Mouse (Mus musculus) heart, adult 11 months (tissue): ENCODE measurements at regions not wholly inside any gene's neighbourhood (a gene's known extent, or its start where the extent isn't known, plus 50 kb on each side); places are given as distances from the start of the nearest gene placed in this dataset.
"Not testable (repeated sequence)": the region's sequence is repeated elsewhere in the genome, so short reads cannot be mapped to it uniquely, and the experiment has no call there.

Experiments used
- DNase-seq: peaks from one replicate; pipeline ENCODE4 v3.0.0; 2022

DNA sequence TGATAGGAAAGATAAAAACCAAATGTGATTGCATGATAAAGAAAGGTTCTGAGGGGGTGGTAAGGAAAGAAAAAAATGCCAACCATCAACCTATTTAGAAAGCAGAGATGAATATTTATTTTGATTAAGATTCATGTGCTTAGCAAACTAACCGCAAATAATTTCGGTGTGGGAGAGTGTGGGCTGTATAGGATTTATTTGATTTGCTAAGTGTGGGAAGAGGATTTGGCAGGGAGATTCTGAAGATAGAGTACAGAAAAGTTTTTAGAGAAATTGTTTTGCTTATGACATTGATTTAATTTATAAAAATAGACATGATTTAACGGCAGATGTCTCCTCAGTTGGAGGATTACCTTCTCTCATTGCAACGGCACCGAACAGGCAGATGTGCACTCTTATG lies 250.3 kb downstream of the Pros1 start:
- DNase-seq, result no peak

DNA sequence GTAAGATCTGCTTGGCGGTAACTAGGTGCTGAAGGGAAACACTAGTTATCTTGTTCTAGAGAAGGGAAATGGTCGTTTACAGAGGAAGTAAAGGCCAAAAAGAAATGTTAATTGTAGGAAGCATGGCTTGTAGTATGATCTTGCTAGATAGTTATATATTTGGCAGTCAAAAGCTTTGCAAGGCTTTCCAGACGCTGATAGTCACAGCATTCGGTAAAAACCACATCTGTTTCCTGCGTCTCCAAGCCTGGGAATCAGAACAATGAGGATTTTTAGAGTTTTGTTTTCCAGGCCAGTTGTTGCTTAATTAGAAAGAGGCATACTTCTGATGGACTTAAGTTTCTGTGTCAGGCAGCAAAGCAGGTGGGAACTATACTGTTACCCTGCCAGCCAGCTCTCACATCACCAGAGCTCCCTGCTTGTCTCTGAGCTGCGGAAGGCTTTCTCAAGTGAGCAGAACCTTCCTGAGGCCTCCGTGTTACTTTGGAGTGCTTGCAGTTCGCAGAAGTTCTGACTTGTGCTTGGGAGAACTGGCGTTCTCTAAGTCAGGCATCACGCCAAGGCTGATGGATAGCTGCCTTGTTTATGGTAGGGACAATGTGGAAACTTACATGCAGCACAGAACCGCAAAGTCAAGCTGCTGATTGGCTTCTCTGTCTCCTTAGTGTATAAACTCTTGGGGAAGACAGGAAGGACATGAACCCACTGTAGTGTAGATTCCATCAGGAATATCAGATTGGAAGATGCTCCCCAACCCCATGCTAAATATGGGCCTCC lies 251.0 kb downstream of the Pros1 start:
- DNase-seq, result peak; percentile 91

DNA sequence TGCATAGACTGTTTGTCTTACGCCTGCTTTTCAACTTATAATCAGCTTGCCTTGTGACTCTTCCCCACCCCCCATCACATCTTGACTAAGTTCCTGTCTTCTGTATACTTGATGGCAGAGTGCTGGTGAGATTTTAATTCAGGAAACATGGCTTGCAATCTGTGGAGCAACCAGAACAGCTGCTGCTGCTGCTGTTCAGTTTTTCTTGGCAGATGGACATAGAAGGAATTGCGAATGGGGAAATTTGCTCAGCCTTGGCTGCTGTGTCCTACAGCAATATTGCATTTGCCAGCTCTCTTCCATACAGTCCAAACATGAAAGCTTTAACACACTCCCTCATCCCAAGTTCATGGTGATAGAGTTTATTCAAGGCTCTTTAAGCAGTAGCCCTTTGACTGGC lies 262.3 kb downstream of the Pros1 start:
- DNase-seq, result peak; percentile 92

DNA sequence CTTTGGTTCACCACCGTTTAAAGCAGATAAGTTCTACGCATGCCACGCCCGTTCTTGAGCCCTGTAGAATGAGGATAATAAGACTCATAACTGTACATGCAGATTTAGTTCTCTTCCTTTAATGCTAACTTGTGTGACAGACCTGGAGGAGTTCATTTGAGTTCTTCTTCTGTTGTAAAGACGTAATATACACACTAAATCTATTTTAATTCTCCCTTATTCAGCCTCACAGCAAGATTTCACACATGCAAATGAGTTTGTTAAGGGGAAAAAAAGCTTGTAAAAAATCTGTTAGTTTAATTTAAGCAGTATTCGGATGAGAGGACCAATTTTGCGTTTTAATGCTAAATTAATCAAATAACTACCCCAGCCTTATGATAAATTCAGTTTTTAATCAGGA lies 264.6 kb downstream of the Pros1 start:
- no peak for DNase-seq

DNA sequence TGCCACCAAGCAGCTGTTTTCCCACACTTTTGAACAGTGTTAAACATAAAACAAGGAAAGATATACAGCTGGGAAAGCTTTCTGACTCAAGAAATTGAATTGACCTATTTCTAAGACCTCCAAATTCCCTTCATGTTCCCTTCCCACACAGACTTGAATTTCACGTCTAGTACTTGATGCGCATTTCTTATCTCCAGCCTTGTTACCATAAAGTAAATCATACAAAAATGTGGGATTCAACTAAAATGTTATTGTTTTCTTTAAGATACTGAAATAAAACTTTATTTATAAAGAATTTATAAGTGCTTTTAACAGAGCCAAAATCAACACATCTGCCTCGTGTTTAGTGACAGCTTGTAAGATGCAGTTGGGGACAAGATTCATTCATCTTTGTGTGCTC lies 289.7 kb downstream of the Pros1 start:
- DNase-seq, result no peak

DNA sequence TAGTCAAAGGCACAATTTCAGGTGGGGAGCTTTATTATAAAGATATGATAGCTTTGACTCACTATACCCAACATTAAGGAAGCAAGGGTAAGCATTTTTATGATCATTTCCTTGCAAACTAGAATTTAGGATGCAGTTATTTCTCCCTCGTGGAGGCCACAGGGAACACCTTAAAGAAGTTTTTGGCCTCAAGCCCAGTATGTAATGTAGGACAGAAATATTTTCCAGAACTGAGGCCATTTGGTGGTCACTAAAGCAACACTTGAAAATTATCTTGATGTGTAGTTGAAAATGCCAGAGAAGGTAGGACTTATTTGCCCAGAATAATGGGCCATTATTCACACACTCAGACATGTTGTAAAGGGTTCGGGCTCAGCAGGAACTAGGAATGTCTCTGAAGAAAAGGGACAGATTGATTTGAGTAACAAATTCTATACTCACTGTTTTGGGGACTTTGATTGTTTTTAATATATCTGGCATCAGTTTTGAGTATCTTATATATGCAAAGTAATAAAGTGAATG lies 301.3 kb downstream of the Pros1 start:
- DNase-seq, result no peak

DNA sequence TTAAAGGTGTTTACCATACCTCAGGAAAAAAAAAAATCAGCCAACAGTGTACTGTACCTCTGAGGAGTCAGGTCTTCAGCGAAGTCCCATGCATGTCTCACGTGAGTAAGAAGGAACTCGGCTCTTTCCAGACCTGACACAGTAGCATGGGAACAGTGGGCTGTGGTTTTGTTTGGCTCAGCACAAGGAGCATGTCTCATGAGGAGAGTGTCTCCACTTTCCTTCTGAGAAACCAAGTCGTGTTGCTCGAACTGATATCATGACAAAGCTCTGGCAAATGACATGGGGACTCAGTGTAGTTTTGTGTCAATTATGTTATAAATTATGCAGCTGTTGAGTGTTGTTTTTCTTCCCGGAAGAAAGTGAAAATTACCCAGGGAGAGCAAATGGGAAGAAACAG lies 316.0 kb downstream of the Pros1 start:
- peak; percentile 94 for DNase-seq

DNA sequence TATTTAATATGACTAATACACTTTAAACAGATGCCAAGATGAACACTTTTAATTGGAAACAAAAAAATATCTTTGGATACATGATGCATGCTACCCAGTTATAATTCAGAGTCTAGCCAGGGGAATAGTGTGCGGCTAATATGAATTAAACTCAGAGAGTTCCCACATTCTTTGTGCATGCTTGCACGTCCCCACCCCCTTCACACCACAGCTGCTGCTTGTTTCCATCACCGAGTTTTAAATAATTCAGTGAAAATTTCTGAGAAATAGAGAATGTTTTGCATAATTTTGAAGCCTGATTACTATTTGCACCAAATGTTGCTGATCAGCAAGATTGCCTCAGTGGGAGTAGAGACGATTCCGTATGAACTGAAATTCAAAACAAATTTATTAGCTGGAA lies 325.1 kb downstream of the Pros1 start:
- DNase-seq, result no peak

DNA sequence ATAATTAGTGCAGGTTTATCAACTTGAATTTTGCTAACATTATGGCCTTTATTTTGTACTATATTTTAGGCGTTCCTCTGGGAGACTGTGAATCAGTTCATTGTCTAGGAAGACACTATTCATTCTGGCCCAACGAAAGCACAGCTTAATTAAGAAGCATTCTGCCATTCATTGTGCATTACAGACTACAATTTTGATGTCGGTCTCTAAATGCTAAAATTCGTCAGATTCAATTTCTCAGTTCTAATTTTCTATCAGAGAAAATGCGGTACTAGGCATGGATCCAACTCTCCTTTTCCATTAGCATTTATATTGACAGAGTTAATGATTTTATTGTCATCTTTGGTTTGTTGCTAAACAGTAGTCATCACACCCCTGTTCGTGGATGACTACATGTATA lies 337.1 kb downstream of the Pros1 start:
- DNase-seq, result no peak

DNA sequence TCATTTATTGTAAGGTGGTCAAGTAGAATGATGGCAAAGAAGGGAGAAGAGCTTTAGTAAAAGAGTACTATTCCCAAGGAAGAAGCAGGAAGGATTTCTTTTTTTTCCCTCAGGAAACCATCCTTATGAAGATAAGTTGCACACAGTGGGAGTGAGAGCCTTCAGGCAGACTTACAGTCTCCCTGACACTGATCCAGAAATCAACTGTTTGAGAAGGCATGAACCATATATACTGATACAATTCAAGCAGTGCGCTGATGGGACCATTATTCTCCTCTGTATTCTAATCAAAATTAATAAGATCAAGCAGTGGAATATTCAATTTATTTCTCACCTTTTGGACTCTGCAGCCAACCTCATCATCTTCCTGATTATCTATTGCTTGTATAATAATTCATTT lies 337.5 kb downstream of the Pros1 start:
- DNase-seq, result no peak

DNA sequence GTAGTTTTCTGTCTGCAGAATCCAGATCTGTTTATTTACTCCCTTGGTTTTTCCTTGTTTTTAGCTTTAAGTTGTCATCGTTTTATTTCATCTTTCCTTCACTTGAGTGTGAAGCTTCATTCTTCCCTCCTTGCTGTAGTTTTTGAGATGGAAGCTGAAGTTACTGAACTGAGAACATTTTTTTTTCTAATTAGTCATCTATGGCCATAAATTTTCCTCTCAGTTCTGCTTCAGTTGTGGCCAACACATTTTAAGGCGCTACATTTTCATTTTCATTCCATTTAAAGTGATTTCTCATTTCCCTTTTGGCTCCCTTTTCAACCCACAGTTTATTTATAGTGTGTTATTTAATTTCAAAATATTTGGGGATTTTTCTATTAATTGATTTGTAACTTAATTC lies 340.5 kb downstream of the Pros1 start:
- no peak for DNase-seq

DNA sequence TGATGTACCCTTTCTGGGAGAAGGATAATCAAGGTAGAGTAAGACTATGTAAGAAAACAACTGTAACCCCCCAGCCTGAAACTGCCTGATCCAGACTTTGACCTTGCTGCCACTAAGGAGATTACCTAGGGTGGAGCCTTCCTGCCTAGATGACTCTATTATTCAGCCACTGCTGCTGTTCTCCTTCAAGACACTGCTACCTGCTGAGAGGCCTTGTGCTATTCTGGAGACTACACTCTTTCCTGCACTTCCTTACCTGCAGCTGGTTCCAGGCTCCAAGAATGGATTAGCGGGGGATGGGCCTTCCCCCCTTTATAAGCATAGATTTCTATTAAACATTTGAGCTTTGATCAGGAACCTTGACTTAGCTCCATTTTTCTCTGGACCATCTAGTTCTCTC lies 359.4 kb downstream of the Pros1 start:
- DNase-seq, result not testable (repeated sequence)

DNA sequence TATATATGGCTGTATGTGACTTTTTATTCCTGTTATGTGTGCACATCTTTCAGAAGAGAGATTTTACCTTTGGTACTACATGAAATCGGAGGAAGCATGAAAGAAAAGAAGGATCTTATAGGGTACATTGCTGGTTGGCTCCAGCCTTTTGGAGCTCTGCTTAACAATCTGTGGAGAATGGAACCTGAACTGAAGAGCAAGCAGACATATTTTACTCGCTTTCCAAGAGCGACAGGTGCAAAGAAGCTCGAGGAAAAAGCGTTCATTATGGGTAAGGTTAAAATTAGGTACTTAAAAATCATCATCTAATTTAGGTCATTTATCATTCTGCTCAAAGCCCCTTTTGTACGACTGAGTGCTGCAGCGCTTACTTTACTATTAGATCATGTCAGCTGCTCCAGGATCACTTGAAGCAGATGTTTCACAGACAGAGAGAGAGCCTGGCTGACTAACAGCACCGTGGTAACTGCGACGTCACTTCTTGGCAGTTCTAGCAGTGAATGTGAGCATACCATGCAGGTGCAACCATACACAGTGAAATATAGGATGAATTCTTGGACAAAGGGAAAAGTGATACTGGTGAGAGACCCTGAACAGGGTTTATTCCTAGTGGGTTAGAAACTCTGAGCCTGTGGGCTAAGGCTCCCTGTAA lies 366.2 kb downstream of the Pros1 start:
- DNase-seq, result no peak

DNA sequence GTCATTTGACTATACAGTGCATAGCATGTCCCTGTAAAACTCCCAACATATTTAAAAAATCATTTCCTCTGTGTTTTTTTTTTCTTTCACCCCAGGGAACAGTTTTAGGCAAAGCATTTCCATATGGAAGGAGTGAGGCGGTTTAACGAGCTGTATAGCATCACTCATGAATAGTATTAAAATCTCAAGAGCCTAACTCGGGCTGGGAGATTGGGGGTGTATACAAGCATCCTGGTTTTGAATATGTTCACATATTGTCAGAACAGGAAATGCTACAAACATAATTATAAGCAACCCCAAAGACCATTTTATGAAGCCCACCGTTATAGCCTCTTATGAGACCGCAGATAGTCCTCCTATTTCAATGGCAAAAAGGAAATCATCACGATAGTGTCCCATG lies 370.5 kb downstream of the Pros1 start:
- DNase-seq, result no peak

DNA sequence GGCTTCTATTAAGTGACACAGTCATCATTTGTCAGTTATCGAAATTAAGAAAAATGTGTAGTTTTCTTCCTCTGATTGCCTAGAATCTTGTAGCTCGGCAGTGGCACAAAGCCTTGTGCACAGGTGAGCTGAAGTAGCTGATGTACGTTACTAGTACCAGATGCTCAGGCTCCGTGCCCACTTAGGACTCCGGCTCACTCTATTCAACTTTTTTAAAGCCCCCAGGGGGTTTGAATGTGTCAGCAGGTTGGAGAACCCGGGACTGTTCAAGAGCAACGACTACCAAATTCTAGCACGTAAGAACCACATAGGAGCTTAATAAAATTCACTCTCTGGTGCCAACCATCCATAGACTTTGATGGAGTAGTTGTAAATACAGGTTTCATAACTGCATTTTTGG lies 371.0 kb downstream of the Pros1 start:
- no peak for DNase-seq

DNA sequence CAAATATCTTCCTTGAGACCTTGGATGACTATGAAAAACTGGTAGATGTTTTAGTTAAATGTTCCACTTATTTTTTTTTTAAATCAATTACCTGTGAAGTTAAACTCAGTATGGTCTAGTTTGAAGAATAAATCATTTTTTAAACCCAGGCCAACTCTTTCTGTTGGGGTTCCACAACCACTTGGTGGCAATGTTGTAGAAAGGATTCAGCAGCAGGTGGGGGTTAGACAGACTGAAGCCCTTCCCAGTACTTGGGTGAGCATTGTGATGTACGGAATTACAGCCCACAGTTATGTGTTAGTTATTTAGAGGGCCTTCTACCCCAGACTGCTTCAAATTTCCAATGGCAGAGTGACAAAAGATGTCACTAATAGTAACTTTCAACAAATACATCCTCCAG lies 375.0 kb downstream of the Pros1 start:
- DNase-seq, result no peak

DNA sequence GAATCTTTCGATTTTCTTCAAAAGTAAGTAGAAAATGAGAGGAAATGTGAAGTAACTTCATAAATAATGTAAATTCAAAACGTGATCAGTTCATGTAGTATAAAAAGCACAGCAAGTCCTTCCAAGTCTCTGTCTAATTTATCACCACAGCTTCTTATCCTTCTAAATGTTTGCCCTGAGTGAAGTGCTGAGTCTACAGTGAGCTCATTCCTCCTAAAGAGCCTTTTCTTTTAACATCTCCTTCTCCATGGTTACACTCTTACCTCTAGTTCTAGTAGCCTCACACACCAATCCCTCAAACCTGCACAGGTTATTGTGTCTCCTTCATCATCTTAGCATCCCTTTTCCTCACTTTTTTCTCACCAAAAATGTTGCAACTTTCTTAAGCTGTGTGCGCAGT lies 375.5 kb downstream of the Pros1 start:
- DNase-seq, result no peak

DNA sequence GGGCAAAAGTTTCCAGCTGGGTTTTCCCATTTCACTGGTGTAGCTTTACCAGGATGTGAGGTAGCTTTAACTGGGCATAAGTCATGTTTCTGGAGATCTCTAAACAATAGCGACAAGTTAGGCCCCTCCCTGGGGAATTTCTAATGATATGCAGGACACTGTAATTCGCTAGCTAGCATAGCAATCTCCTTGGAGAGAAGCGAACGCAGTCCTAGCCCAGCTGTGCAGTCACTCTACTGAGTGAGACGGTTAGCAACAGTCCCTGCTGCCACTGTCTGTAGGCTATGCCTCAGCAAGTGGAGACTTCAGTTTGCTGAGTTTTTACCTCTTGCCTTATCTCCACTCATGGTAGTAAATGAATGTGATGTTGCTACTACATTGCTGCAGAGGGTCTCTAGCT lies 416.1 kb downstream of the Pros1 start:
- no peak for DNase-seq

DNA sequence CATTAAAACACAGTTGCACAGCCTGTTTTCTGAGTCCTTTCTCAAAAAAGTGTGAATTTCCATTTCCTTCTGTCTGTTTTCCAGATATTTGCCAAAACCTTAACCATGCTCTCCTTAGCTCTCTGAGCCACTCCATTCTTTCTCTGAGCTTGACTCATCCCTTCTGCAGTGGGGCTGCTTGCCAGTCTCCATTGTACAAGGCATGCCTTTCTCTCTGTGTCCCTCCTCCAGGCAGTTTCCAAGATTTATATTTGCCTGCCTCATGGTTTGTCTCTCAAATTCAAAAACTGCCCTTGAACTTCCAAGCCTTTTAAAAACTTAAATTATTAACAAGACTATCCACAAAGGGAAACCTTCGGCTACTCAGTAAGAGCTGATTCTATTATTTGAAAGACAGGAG lies 423.4 kb downstream of the Pros1 start:
- DNase-seq, result no peak

DNA sequence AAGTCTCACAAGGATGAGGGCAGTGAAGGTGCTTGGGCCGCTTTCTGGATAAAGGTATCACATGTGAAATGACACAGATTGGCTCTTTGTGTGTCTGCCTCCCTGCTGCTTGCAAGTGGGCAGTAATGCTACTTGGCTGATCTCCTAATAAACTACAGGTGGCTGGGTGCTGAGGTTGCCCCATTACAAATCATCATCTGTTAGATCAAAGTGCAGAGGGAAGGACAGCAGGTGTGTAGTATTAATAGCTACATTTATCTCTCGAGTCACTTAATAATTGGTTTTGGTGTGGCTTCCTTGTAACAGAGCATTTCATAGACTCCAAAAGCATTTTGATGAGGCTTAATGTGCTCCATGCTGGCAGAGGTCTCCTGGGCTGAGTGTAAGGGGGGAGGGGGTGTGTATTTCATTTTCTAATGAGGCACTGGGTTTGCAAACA lies 424.2 kb downstream of the Pros1 start:
- DNase-seq, result peak; percentile 67

DNA sequence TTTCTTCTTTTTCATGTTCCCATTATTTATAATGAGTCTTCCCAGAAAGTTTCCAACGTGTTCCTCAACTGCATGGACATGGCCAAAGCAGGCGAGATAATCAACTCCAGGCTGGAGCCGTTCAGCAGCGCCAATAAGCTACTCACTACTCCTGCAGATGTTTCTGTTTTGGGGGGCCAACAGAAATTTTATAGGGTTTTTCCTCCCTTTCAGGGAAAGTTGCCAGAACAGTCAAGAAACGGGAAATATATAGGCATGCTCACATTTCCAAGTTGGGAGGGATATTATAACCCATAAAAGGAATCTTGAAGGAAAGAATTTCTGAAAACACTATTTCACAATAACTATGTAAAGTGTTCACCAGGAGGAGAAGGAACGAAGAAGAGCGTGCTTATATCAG lies 433.5 kb downstream of the Pros1 start:
- DNase-seq, result no peak

DNA sequence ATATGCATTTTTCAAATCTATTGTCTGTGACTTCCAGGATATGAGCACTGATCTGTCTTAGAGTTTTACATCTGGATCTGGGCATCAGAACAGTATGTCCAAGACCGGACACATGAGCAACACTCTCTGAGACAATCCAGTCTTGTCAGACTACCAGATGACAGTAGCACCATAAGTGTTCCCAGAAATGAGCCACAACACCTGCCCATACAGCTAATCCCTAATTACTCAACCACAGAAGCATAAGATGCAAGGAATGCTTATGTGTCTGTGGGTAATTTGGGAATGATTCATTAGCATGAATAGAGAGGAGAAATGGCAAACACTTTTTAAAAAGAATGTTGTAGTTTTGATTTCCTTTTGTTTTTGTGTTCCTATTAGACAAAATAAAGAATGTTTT lies 457.6 kb downstream of the Pros1 start:
- no peak for DNase-seq

DNA sequence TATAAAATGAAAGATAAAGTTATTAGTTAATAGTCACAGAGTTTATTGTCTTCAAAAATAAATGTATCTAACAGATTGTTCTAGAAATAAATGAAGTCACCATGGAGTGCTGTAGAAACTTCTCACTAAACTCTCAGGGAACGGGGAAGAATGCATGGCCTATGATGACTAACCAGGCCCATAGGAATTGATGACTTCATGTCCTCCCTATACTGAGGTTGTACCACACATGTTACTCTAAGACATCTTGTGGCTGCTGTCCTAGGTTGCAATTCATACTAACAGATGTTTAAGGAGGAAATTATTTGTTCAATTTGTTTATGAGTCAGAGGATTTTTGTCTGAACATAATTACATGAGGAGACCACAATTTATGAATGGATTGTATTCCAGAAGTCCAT lies 459.4 kb downstream of the Pros1 start:
- DNase-seq, result no peak

DNA sequence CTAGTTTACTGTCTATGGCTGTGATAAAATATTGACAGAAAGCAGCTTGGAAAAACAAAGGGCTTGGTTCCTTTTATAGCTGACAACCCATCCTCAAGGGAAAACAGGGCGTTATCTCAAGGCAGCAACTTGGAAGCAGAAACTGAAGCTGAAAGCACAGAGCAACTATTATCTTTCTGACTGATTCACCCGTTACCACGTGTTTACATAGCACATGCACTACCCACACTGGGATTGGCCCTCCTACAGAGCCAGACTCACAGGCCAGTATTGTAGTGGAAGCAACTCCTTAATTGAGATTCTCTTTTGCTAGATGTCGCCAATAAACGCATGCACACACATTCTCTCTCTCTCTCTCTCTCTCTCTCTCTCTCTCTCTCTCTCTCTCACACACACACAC lies 465.5 kb downstream of the Pros1 start:
- peak; percentile 90 for DNase-seq
